16 mouse cellular contexts compared by ENCODE assay signal in the genomic region with DNA sequence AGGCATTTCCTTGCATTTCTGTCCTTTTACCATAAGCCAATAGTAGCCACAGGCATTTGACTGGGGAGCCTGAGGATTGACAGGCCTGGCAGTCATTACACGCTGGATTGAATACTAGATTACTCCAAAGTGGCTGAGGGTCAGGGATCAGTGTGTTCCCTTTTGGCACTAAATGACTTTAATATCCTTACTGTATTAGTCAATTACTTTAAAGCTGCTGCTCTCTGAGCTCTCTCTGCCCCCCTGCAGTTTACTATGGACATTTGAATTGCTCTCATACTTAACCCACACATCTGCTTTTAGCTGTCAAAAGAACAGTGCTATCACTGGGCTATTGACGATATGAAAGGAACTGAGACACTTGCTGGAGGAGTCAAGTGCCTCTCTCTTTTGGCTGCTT.
DNase-seq lines count a peak whose midpoint lies in the region; ATAC-seq and TF ChIP-seq lines count a peak whose summit lies in the region.
"Had no signal": no experiment of that assay in that cellular context is flagged by ENCODE, and none has a peak within 500 bp of the region (broad histone marks: within the 10 kb centered on the region; RNA-seq: fewer than 3 reads in every experiment).

No protein-coding gene starts in this region.

- H3K4me1 ChIP-seq in forebrain, embryonic 13.5 days, result no peaks in the 10 kb centered on the region
- no peaks in the 10 kb centered on the region for H3K4me1 ChIP-seq in forebrain, postnatal 0 days (ENCODE audit: insufficient read depth)
- H3K4me1 ChIP-seq in neural tube, embryonic 11.5 days (ENCODE audit: control insufficient read depth, insufficient read depth, low read length), result no peaks in the 10 kb centered on the region
- H3K4me1 ChIP-seq in neural tube, embryonic 15.5 days, result no peaks in the 10 kb centered on the region
- no peaks in the 10 kb centered on the region for H3K4me1 ChIP-seq in hindbrain, embryonic 14.5 days (replicated peaks; ENCODE audit: control insufficient read depth, insufficient read depth, low read length)
- H3K4me1 ChIP-seq: heart, embryonic 12.5 days; limb, embryonic 15.5 days had no signal

- DNase-seq in forebrain, postnatal 0 days, result no peak
- DNase-seq in neural tube, embryonic 11.5 days (ENCODE audit: low spot score), result peak; percentile 29
- DNase-seq in hindbrain, embryonic 14.5 days (ENCODE audit: low spot score), result no peak
- peak; percentile 2 for DNase-seq in retina, postnatal 1 day
- no peak for DNase-seq in B cell, adult 2 months
- no peak for DNase-seq in ovary, adult 18-20 months (ENCODE audit: low spot score)
- DNase-seq: cerebellum, adult 9-10 months; layer of hippocampus, postnatal 36 days; lung, adult 18-20 months; spleen, adult 18-20 months; thymus, adult 2 months had no signal

- TF ChIP-seq CTCF in forebrain, postnatal 0 days (IDR thresholded peaks at IDR 0.05; ENCODE audit: low read depth), result no peak

- H3K9me3 ChIP-seq in forebrain, embryonic 13.5 days (replicated peaks), result no peaks in the 10 kb centered on the region
- no peaks in the 10 kb centered on the region for H3K9me3 ChIP-seq in forebrain, postnatal 0 days (ENCODE audit: low read length)
- no peaks in the 10 kb centered on the region for H3K9me3 ChIP-seq in neural tube, embryonic 11.5 days (ENCODE audit: control insufficient read depth, low read length)
- H3K9me3 ChIP-seq in neural tube, embryonic 15.5 days (replicated peaks), result no peaks in the 10 kb centered on the region
- no peaks in the 10 kb centered on the region for H3K9me3 ChIP-seq in hindbrain, embryonic 14.5 days (ENCODE audit: control insufficient read depth, low read length)
- H3K9me3 ChIP-seq: heart, embryonic 12.5 days; limb, embryonic 15.5 days had no signal

- no peak overlapping the region for H3K27ac ChIP-seq in forebrain, embryonic 13.5 days
- no peak overlapping the region for H3K27ac ChIP-seq in forebrain, postnatal 0 days (ENCODE audit: low read depth, low read length)
- H3K27ac ChIP-seq in neural tube, embryonic 11.5 days (ENCODE audit: low read depth, low read length), result no peak overlapping the region
- H3K27ac ChIP-seq in neural tube, embryonic 15.5 days (replicated peaks), result no peak overlapping the region
- H3K27ac ChIP-seq in hindbrain, embryonic 14.5 days, result no peak overlapping the region
- H3K27ac ChIP-seq: limb, embryonic 15.5 days had no signal

- no peak overlapping the region for H3K9ac ChIP-seq in forebrain, embryonic 13.5 days
- no peak overlapping the region for H3K9ac ChIP-seq in forebrain, postnatal 0 days
- H3K9ac ChIP-seq in neural tube, embryonic 11.5 days (ENCODE audit: low read length), result no peak overlapping the region
- no peak overlapping the region for H3K9ac ChIP-seq in neural tube, embryonic 15.5 days (replicated peaks)
- no peak overlapping the region for H3K9ac ChIP-seq in hindbrain, embryonic 14.5 days
- H3K9ac ChIP-seq: heart, embryonic 12.5 days; limb, embryonic 15.5 days had no signal

- no peak overlapping the region for H3K4me3 ChIP-seq in forebrain, embryonic 13.5 days
- H3K4me3 ChIP-seq in forebrain, postnatal 0 days (ENCODE audit: low read depth, low read length), result no peak overlapping the region
- H3K4me3 ChIP-seq in neural tube, embryonic 11.5 days (ENCODE audit: low read depth, low read length), result no peak overlapping the region
- H3K4me3 ChIP-seq in neural tube, embryonic 15.5 days (replicated peaks), result no peak overlapping the region
- no peak overlapping the region for H3K4me3 ChIP-seq in hindbrain, embryonic 14.5 days (replicated peaks; ENCODE audit: low read length)
- H3K4me3 ChIP-seq: heart, embryonic 12.5 days; limb, embryonic 15.5 days had no signal

- H3K36me3 ChIP-seq in forebrain, embryonic 13.5 days (ENCODE audit: poor library complexity, severe bottlenecking), result no peaks in the 10 kb centered on the region
- no peaks in the 10 kb centered on the region for H3K36me3 ChIP-seq in forebrain, postnatal 0 days (ENCODE audit: insufficient read depth)
- no peaks in the 10 kb centered on the region for H3K36me3 ChIP-seq in neural tube, embryonic 11.5 days (ENCODE audit: control insufficient read depth, insufficient read depth, low read length)
- no peaks in the 10 kb centered on the region for H3K36me3 ChIP-seq in neural tube, embryonic 15.5 days
- H3K36me3 ChIP-seq in hindbrain, embryonic 14.5 days (replicated peaks; ENCODE audit: control insufficient read depth, insufficient read depth), result no peaks in the 10 kb centered on the region
- H3K36me3 ChIP-seq: heart, embryonic 12.5 days; limb, embryonic 15.5 days had no signal

- 28% methylated on average over 2 of the region's 2 CpGs for WGBS in forebrain, embryonic 13.5 days
- WGBS in forebrain, postnatal 0 days, result 39% methylated on average over 2 of the region's 2 CpGs
- 34% methylated on average over 2 of the region's 2 CpGs for whole genome bisulfite sequencing in neural tube, embryonic 11.5 days
- 18% methylated on average over 2 of the region's 2 CpGs for WGBS in neural tube, embryonic 15.5 days
- 16% methylated on average over 2 of the region's 2 CpGs for WGBS in hindbrain, embryonic 14.5 days

- no peaks in the 10 kb centered on the region for H3K27me3 ChIP-seq in forebrain, embryonic 13.5 days
- H3K27me3 ChIP-seq in forebrain, postnatal 0 days (ENCODE audit: insufficient read depth, low read length), result no peaks in the 10 kb centered on the region
- no peaks in the 10 kb centered on the region for H3K27me3 ChIP-seq in neural tube, embryonic 11.5 days (ENCODE audit: control insufficient read depth, insufficient read depth, low read length)
- no peaks in the 10 kb centered on the region for H3K27me3 ChIP-seq in neural tube, embryonic 15.5 days (replicated peaks)
- no peaks in the 10 kb centered on the region; the same call in 1 of the 2 replicates for H3K27me3 ChIP-seq in hindbrain, embryonic 14.5 days (ENCODE audit: control insufficient read depth, insufficient read depth, low read length)
- H3K27me3 ChIP-seq: heart, embryonic 12.5 days; limb, embryonic 15.5 days had no signal

- peak; percentile 45; the same call in 1 of the 2 replicates for ATAC-seq in forebrain, embryonic 13.5 days
- ATAC-seq in forebrain, postnatal 0 days, result no peak
- ATAC-seq in neural tube, embryonic 11.5 days (ENCODE audit: insufficient read depth, low FRiP score, low TSS enrichment), result peak; percentile 49; the same call in 1 of the 2 replicates
- ATAC-seq in neural tube, embryonic 15.5 days (ENCODE audit: low FRiP score), result no peak
- peak; percentile 34; the same call in 1 of the 2 replicates for ATAC-seq in hindbrain, embryonic 14.5 days (ENCODE audit: low FRiP score)
- ATAC-seq: Patski had no signal

- H3K4me2 ChIP-seq in forebrain, embryonic 13.5 days, result no peak overlapping the region
- H3K4me2 ChIP-seq in forebrain, postnatal 0 days (ENCODE audit: low read depth), result no peak overlapping the region
- no peak overlapping the region for H3K4me2 ChIP-seq in neural tube, embryonic 11.5 days (ENCODE audit: low read depth)
- H3K4me2 ChIP-seq in neural tube, embryonic 15.5 days, result no peak overlapping the region
- H3K4me2 ChIP-seq in hindbrain, embryonic 14.5 days (replicated peaks), result no peak overlapping the region
- H3K4me2 ChIP-seq: heart, embryonic 12.5 days; limb, embryonic 15.5 days had no signal

Comparison
In these comparisons a context has a peak if more than half of its experiments do, and no peak if none do; other contexts are left out.
1. ATAC-seq: peak in forebrain, embryonic 13.5 days (single experiment), neural tube, embryonic 11.5 days (single experiment) and hindbrain, embryonic 14.5 days (single experiment); none in forebrain, postnatal 0 days (single experiment) and neural tube, embryonic 15.5 days (single experiment).
2. DNase-seq: peak in neural tube, embryonic 11.5 days (single experiment) and retina, postnatal 1 day (single experiment); none in forebrain, postnatal 0 days (single experiment), hindbrain, embryonic 14.5 days (single experiment), B cell, adult 2 months (0 of 2) and ovary, adult 18-20 months (single experiment).